Mouse (Mus musculus) stomach, postnatal 0 days (tissue): ENCODE data around the gene Cpd.

Experiments used
- CTCF ChIP-seq: IDR thresholded peaks from 2 replicates; pipeline ENCODE4 v1.5.1; 2016; ENCODE audit warnings: antibody characterized with exemption, low read depth, mild to moderate bottlenecking, moderate library complexity
- EP300 ChIP-seq: optimal IDR thresholded peaks from 2 replicates; pipeline ENCODE3; 2016; ENCODE audit warnings: antibody characterized with exemption

DNA sequence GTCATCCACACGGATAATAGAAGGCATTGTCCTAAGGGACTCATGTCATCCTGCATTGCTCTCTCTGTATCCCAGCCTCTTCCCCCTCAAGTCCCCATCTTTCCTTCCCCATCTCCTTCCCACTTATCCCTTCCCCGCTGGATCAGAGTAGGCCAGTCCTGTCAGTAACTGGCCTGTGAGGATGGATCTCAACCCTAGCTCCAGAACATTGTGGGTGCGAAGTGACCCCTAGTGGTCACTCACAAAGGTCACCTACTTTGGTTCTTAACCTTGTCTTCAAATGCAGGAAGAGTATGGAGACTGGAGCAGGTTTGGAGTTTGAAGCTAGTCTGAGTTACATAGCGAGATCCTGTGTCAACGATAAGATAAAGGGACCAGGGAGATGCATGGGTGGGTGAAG lies 47.4 kb upstream of the Cpd start:
- TF ChIP-seq CTCF = peak; percentile 96
- TF ChIP-seq EP300 = no peak
